Mouse (Mus musculus): ENCODE results near the gene Kit. TPM values are rescaled to one million over a fixed set of nuclear protein-coding genes. Genes with fewer than 3 reads are reported as not detected.

The Kit gene
- polyA plus RNA-seq, 1 experiment = 10.2 TPM

DNA sequence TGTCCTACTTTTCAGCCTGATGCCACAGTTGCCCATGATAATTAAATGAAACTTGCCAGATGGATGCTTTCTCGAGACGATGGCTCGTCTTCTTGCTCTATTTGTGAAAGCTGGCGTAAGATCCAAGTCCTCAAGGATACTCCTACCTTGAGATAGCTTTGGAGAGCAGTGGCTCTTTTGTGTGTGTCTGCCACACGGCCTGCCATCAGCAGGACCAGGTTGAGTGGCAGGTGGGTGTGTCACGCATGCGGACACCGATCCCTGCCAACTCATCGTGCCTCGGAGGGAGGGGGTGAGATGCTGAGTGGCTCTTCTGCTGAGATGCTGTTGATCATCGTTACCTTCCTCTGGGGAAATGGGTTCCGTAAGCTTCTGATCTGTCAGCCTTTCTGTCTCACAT is 60.7 kb downstream of the Kit start:
- TF ChIP-seq CTCF (IDR thresholded peaks at IDR 0.05; ENCODE audit: borderline replicate concordance, control insufficient read depth, extremely low read depth, insufficient read depth, low read length, poor library complexity) (no peak), POLR2A (IDR thresholded peaks at IDR 0.05; ENCODE audit: control insufficient read depth, extremely low read depth, insufficient read depth, low read length, poor library complexity) (no peak)
- Histone ChIP-seq H3K27me3 (ENCODE audit: control insufficient read depth, insufficient read depth, low read length) (no peaks in the 10 kb centered on the region), H3K27ac (ENCODE audit: control insufficient read depth, insufficient read depth, low read length) (no peak overlapping the region), H3K4me3 (ENCODE audit: control insufficient read depth, insufficient read depth, low read length) (no peak overlapping the region), H3K4me1 (replicated peaks; ENCODE audit: control insufficient read depth, insufficient read depth, low read length) (0 out of 2 replicates have a peak, but pooled peaks cover 2% of the 10 kb centered on the region), H3K36me3 (ENCODE audit: control insufficient read depth, insufficient read depth, low read length) (no peaks in the 10 kb centered on the region)
- DNase-seq = no peak
- WGBS = 92% methylated on average over 12 of the region's 12 CpGs

DNA sequence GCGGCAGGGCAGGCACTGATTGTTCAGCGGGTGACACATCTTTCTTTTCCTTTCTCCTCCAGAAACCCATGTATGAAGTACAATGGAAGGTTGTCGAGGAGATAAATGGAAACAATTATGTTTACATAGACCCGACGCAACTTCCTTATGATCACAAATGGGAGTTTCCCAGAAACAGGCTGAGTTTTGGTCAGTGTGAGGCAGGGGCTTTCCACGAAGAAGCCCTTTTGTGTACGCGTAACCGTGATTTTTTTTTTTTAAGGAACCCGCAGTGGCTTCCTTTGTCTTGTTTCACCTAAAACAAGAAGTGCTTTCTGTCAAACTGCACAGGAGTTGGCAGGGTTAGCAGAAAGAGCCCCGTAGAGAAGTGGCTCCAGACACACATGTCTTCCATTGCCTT is 65.9 kb downstream of the Kit start:
- TF ChIP-seq POLR2A (IDR thresholded peaks at IDR 0.05; ENCODE audit: control insufficient read depth, extremely low read depth, insufficient read depth, low read length, poor library complexity) (no peak), CTCF (IDR thresholded peaks at IDR 0.05; ENCODE audit: borderline replicate concordance, control insufficient read depth, extremely low read depth, insufficient read depth, low read length, poor library complexity) (no peak)
- WGBS = 54% methylated on average over 11 of the region's 11 CpGs
- H3K4me3 ChIP-seq (ENCODE audit: control insufficient read depth, insufficient read depth, low read length) = no peak overlapping the region
- no peak overlapping the region for H3K27ac ChIP-seq (ENCODE audit: control insufficient read depth, insufficient read depth, low read length)
- H3K27me3 ChIP-seq (ENCODE audit: control insufficient read depth, insufficient read depth, low read length) = no peaks in the 10 kb centered on the region
- H3K36me3 ChIP-seq (ENCODE audit: control insufficient read depth, insufficient read depth, low read length) = no peaks in the 10 kb centered on the region
- no peak for DNase-seq
- peaks cover 4% of the 10 kb centered on the region; the same call in 1 of the 2 replicates for H3K4me1 ChIP-seq (replicated peaks; ENCODE audit: control insufficient read depth, insufficient read depth, low read length)

GRCm38 (mm10) chr5:75647046-75647445 is 72.3 kb downstream of the Kit start:
- no peaks in the 10 kb centered on the region for H3K36me3 ChIP-seq (ENCODE audit: control insufficient read depth, insufficient read depth, low read length)

GRCm38 (mm10) chr5:75650566-75650965 is 75.8 kb downstream of the Kit start:
- no peaks in the 10 kb centered on the region for H3K27me3 ChIP-seq (ENCODE audit: control insufficient read depth, insufficient read depth, low read length)
- H3K4me3 ChIP-seq (ENCODE audit: control insufficient read depth, insufficient read depth, low read length) = no peak overlapping the region
- DNase-seq = no peak
- H3K4me1 ChIP-seq (replicated peaks; ENCODE audit: control insufficient read depth, insufficient read depth, low read length) = no peaks in the 10 kb centered on the region
- no peak overlapping the region for H3K27ac ChIP-seq (ENCODE audit: control insufficient read depth, insufficient read depth, low read length)
- no peak for TF ChIP-seq POLR2A (IDR thresholded peaks at IDR 0.05; ENCODE audit: control insufficient read depth, extremely low read depth, insufficient read depth, low read length, poor library complexity)
- TF ChIP-seq CTCF (IDR thresholded peaks at IDR 0.05; ENCODE audit: borderline replicate concordance, control insufficient read depth, extremely low read depth, insufficient read depth, low read length, poor library complexity) = no peak
- no peaks in the 10 kb centered on the region for H3K36me3 ChIP-seq (ENCODE audit: control insufficient read depth, insufficient read depth, low read length)
- 97% methylated on average over 8 of the region's 8 CpGs for WGBS

More at GRCm38 (mm10) chr5:75647046-75647445, 72.3 kb downstream of the Kit start:
- no peak for DNase-seq
- TF ChIP-seq POLR2A (IDR thresholded peaks at IDR 0.05; ENCODE audit: control insufficient read depth, extremely low read depth, insufficient read depth, low read length, poor library complexity) (no peak), CTCF (IDR thresholded peaks at IDR 0.05; ENCODE audit: borderline replicate concordance, control insufficient read depth, extremely low read depth, insufficient read depth, low read length, poor library complexity) (no peak)
- no peaks in the 10 kb centered on the region for H3K27me3 ChIP-seq (ENCODE audit: control insufficient read depth, insufficient read depth, low read length)
- no peak overlapping the region for H3K4me3 ChIP-seq (ENCODE audit: control insufficient read depth, insufficient read depth, low read length)
- 95% methylated on average over 5 of the region's 5 CpGs for WGBS
- no peak overlapping the region for H3K27ac ChIP-seq (ENCODE audit: control insufficient read depth, insufficient read depth, low read length)
- no peaks in the 10 kb centered on the region for H3K4me1 ChIP-seq (replicated peaks; ENCODE audit: control insufficient read depth, insufficient read depth, low read length)

- TF ChIP-seq CTCF (IDR thresholded peaks at IDR 0.05; ENCODE audit: borderline replicate concordance, control insufficient read depth, extremely low read depth, insufficient read depth, low read length, poor library complexity) = no peak
- TF ChIP-seq POLR2A (IDR thresholded peaks at IDR 0.05; ENCODE audit: control insufficient read depth, extremely low read depth, insufficient read depth, low read length, poor library complexity) = no peak
- 94% methylated on average over 8 of the region's 8 CpGs for WGBS
Measured at GRCm38 (mm10) chr5:75653431-75653830, 78.7 kb downstream of the Kit start.

DNA sequence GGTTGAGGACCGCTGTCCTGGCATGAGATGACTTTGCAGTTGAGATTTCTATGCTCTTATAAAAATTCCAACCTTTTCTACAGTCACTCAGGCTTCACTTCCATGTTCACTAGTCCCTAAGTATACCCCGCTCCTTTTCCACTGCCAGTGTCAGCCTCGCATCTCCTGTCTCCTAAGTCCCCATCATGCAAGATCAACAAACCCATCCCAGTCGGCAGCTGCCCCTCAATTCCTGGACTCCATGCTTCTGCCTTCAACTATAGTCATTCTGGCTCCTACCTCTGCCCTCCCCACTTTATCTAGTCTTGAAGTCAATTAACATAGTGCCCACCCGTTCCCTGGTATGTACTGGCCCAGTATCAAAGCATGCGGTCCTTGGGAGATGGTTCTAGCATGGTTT is 83.9 kb downstream of the Kit start:
- Histone ChIP-seq H3K4me3 (ENCODE audit: control insufficient read depth, insufficient read depth, low read length) (no peak overlapping the region), H3K4me1 (replicated peaks; ENCODE audit: control insufficient read depth, insufficient read depth, low read length) (peaks cover 6% of the 10 kb centered on the region), H3K27ac (ENCODE audit: control insufficient read depth, insufficient read depth, low read length) (no peak overlapping the region), H3K27me3 (ENCODE audit: control insufficient read depth, insufficient read depth, low read length) (no peaks in the 10 kb centered on the region), H3K36me3 (ENCODE audit: control insufficient read depth, insufficient read depth, low read length) (no peaks in the 10 kb centered on the region)
- no peak for TF ChIP-seq POLR2A (IDR thresholded peaks at IDR 0.05; ENCODE audit: control insufficient read depth, extremely low read depth, insufficient read depth, low read length, poor library complexity)
- 94% methylated on average over 6 of the region's 6 CpGs for WGBS
- DNase-seq = no peak

More at GRCm38 (mm10) chr5:75653431-75653830, 78.7 kb downstream of the Kit start:
- no peak for DNase-seq
- Histone ChIP-seq H3K4me1 (replicated peaks; ENCODE audit: control insufficient read depth, insufficient read depth, low read length) (no peaks in the 10 kb centered on the region), H3K36me3 (ENCODE audit: control insufficient read depth, insufficient read depth, low read length) (no peaks in the 10 kb centered on the region), H3K27me3 (ENCODE audit: control insufficient read depth, insufficient read depth, low read length) (no peaks in the 10 kb centered on the region), H3K4me3 (ENCODE audit: control insufficient read depth, insufficient read depth, low read length) (no peak overlapping the region), H3K27ac (ENCODE audit: control insufficient read depth, insufficient read depth, low read length) (no peak overlapping the region)

DNA sequence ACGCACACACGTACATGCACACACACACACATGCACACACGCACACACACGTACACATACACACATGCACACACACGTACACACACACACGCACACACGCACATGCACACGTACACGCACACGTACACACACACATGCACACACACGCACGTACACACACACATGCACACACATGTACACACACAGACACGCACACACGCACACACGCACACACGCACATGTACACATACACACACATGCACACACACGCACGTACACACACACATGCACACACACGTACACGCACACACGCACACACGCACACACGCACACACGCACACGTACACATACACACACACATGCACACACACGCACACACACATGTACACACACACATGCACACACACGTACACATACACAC is 85.6 kb downstream of the Kit start:
- DNase-seq = no peak
- TF ChIP-seq CTCF (IDR thresholded peaks at IDR 0.05; ENCODE audit: borderline replicate concordance, control insufficient read depth, extremely low read depth, insufficient read depth, low read length, poor library complexity) (no peak), POLR2A (IDR thresholded peaks at IDR 0.05; ENCODE audit: control insufficient read depth, extremely low read depth, insufficient read depth, low read length, poor library complexity) (no peak)
- H3K27ac ChIP-seq (ENCODE audit: control insufficient read depth, insufficient read depth, low read length) = no peak overlapping the region
- no peaks in the 10 kb centered on the region for H3K36me3 ChIP-seq (ENCODE audit: control insufficient read depth, insufficient read depth, low read length)
- H3K27me3 ChIP-seq (ENCODE audit: control insufficient read depth, insufficient read depth, low read length) = no peaks in the 10 kb centered on the region
- H3K4me3 ChIP-seq (ENCODE audit: control insufficient read depth, insufficient read depth, low read length) = no peak overlapping the region
- peaks cover 6% of the 10 kb centered on the region for H3K4me1 ChIP-seq (replicated peaks; ENCODE audit: control insufficient read depth, insufficient read depth, low read length)
- WGBS = 94% methylated on average over 27 of the region's 27 CpGs

Measured in thymus, adult 2 months (tissue).